9 mouse cellular contexts compared by ENCODE assay signal in genomic region chr11:110094236-110094635, GRCm38 (mm10). TPM values are rescaled to one million over a fixed set of nuclear protein-coding genes. Genes with fewer than 3 reads are reported as not detected.
A peak's percentile ranks its signal among the peaks of the same experiment; 100 is the strongest.
DNase-seq lines count a peak whose midpoint lies in the region.
"Had no signal": no experiment of that assay in that cellular context is flagged by ENCODE, and none has a peak within 500 bp of the region (broad histone marks: within the 10 kb centered on the region; RNA-seq: fewer than 3 reads in every experiment).

No protein-coding gene starts in this region.

- intact Hi-C loops in heart, postnatal 25 days (cut with DNase I): no loop called here
- intact Hi-C loops in heart, postnatal 14 days (cut with DNase I): no loop called here

- DNase-seq in heart, adult 11 months: peak; percentile 89
- DNase-seq in heart, postnatal 25 days (ENCODE audit: low spot score): no peak
- peak; percentile 11 for DNase-seq in ovary, postnatal 14 days (ENCODE audit: low spot score)
- DNase-seq in ovary, postnatal 10 days (ENCODE audit: low spot score): no peak
- peak; percentile 36 to 44 for DNase-seq in heart, postnatal 14 days
- DNase-seq in c-Kit-positive CD71-positive TER-119-positive erythroid progenitor cells, embryonic 14.5 days (ENCODE audit: low spot score): no peak
- DNase-seq in thymus, postnatal 14 days: no peak
- DNase-seq: kidney, adult 11 months; retina, postnatal 1 day had no signal

RNA-seq across cellular contexts. Expression of gene Abca8a, which starts 1.5 kb away (rescaled TPM):
- 10 to 100 TPM; 39.1 to 57.6 TPM for total RNA-seq in heart, postnatal 25 days (2021)
- 10 to 100 TPM; 41.8 to 53.0 TPM for total RNA-seq in heart, postnatal 14 days (2021)

Comparison
In these comparisons a context has a peak if more than half of its experiments do, and no peak if none do; other contexts are left out.
1. DNase-seq: peak in heart, adult 11 months (single experiment), ovary, postnatal 14 days (single experiment) and heart, postnatal 14 days (2 of 2); none in heart, postnatal 25 days (single experiment), ovary, postnatal 10 days (single experiment), c-Kit-positive CD71-positive TER-119-positive erythroid progenitor cells, embryonic 14.5 days (single experiment) and thymus, postnatal 14 days (single experiment).